Mouse (Mus musculus) spleen, adult 2 months (tissue): ENCODE measurements around the gene Cryab.

Experiments used
- CTCF ChIP-seq: fragments of 200-500 bp; IDR thresholded peaks from 2 replicates; pipeline ENCODE4 v1.5.1; 2011; ENCODE audit warnings: mild to moderate bottlenecking, inconsistent platforms; ENCODE audit not compliant: insufficient read depth, insufficient read length, insufficient replicate concordance; ENCODE audit errors: extremely low read depth
- POLR2A ChIP-seq: fragments of 200-500 bp; IDR thresholded peaks from 2 replicates; pipeline ENCODE4 v1.6.1; 2011; ENCODE audit warnings: low read depth, low read length, inconsistent platforms

- TF ChIP-seq POLR2A: no peak
- TF ChIP-seq CTCF: no peak
Measured at GRCm38 (mm10) chr9:50745806-50746205, 5.3 kb upstream of the Cryab start.
